Mouse (Mus musculus) heart, postnatal 0 days (tissue): ENCODE measurements at regions not wholly inside any gene's neighbourhood (a gene's known extent, or its start where the extent isn't known, plus 50 kb on each side); places are given as distances from the start of the nearest gene placed in this dataset.

Source experiments
- CTCF ChIP-seq: IDR thresholded peaks from 2 replicates; pipeline ENCODE4 v1.5.1; 2016; ENCODE audit warnings: antibody characterized with exemption, control low read depth, low read depth
- EP300 ChIP-seq: IDR thresholded peaks from 2 replicates; pipeline ENCODE4 v1.6.1; 2016; ENCODE audit warnings: antibody characterized with exemption, low read depth

- no peak for TF ChIP-seq CTCF
- TF ChIP-seq EP300: no peak
Measured at GRCm38 (mm10) chr9:61138741-61139368, 233.3 kb upstream of the Tle3 start.
